Mouse (Mus musculus) midbrain, embryonic 15.5 days (tissue): ENCODE data around the gene S1pr4. TPM values are rescaled to one million over a fixed set of nuclear protein-coding genes. Genes with fewer than 3 reads are reported as not detected.

Source experiments
- ATAC-seq: fragments of 200-750 bp; cut with Nextera tagmentation; replicated peaks from 2 replicates; pipeline ENCODE4 v1.8.0; 2017; ENCODE audit warnings: moderate TSS enrichment
- H3K27ac ChIP-seq: fragments of 300-500 bp; sonication (generic); 2 replicates; pipeline ENCODE4 v1.5.1; 2015; ENCODE audit warnings: mild to moderate bottlenecking, inconsistent platforms
- H3K27me3 ChIP-seq: fragments of 300-500 bp; sonication (generic); replicated peaks from 2 replicates; pipeline ENCODE4 v1.6.1; 2015; ENCODE audit warnings: inconsistent platforms
- H3K36me3 ChIP-seq: fragments of 300-500 bp; sonication (generic); replicated peaks from 2 replicates; pipeline ENCODE4 v1.6.1; 2015; ENCODE audit warnings: inconsistent platforms
- H3K4me1 ChIP-seq: fragments of 300-500 bp; sonication (generic); 2 replicates; pipeline ENCODE4 v1.6.1; 2015; ENCODE audit warnings: inconsistent platforms
- H3K4me2 ChIP-seq: fragments of 300-500 bp; sonication (generic); 2 replicates; pipeline ENCODE4 v1.6.1; 2015; ENCODE audit warnings: inconsistent platforms, mild to moderate bottlenecking, moderate library complexity
- H3K4me3 ChIP-seq: fragments of 300-500 bp; sonication (generic); 2 replicates; pipeline ENCODE4 v1.5.1; 2015; ENCODE audit warnings: mild to moderate bottlenecking, inconsistent platforms
- H3K9ac ChIP-seq: fragments of 300-500 bp; sonication (generic); 2 replicates; pipeline ENCODE4 v1.6.1; 2015; ENCODE audit warnings: mild to moderate bottlenecking, inconsistent platforms
- H3K9me3 ChIP-seq: fragments of 300-500 bp; sonication (generic); 2 replicates; pipeline ENCODE4 v1.6.1; 2016; ENCODE audit warnings: inconsistent platforms
- WGBS: fragments of 180-500 bp; shearing (Covaris S2); methylation state at CpG from one replicate; pipeline ENCODE4 v1.1.7; 2015; ENCODE audit warnings: mixed read lengths; 5-methylcytosine and 5-hydroxymethylcytosine counted together
- polyA plus RNA-seq: library from polyadenylated mRNA; unstranded; fragments of >200 nt; fragmentation: Nextera tagmentation; extraction: Ambion mirVana; gene quantifications from 2 replicates; pipeline ENCODE4 v1.2.1, GENCODE M21; 2015

S1pr4 gene
- polyA plus RNA-seq, 1 experiment from 2014 or later, result 0.71 TPM

DNA sequence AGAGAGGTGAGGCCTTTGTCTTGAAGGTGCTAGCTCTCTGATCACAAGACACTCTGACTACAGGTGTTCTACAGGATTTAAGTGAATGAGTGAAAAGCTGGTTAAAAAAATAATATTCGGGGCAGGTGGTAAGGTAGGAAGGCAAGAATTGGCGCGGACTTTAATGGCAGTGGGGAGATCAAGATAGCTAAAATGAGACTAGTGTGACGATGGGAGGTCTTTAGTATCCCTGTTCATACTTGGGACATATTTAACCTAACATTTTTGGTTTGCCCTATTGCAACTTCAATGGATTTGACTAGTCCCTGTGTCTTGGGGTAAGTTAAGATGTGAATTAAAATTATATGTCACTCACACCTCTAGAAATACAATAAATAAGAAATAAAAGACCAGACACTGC is 3.0 kb downstream of the S1pr4 start:
- no peaks in the 10 kb centered on the region for H3K9me3 ChIP-seq
- peak overlapping the region; percentile 80 for H3K27ac ChIP-seq
- peaks cover 31% of the 10 kb centered on the region for H3K4me1 ChIP-seq
- ATAC-seq, result no peak
- WGBS, result 27% methylated on average over 4 of the region's 4 CpGs
- no peaks in the 10 kb centered on the region for H3K27me3 ChIP-seq
- H3K4me3 ChIP-seq, result peak overlapping the region; percentile 83
- H3K4me2 ChIP-seq, result peak overlapping the region; percentile 84
- H3K36me3 ChIP-seq, result peaks cover under 1% of the 10 kb centered on the region; the same call in 1 of the 2 replicates
- H3K9ac ChIP-seq, result peak overlapping the region; percentile 44

GRCm38 (mm10) chr10:81496264-81496901 is 3.5 kb downstream of the S1pr4 start, which contains the start of gene Ncln:
Ncln (minus strand) TSS chr10:81496392.
- H3K36me3 ChIP-seq, result peaks cover 6% of the 10 kb centered on the region; the same call in 1 of the 2 replicates
- peak within 1 kb of the TSS; percentile 83 for H3K4me3 ChIP-seq
- no peaks in the 10 kb centered on the region for H3K27me3 ChIP-seq
- H3K4me2 ChIP-seq, result peak within 1 kb of the TSS; percentile 84
- peak; percentile 96 for ATAC-seq
- under 1% methylated on average over 45 of the region's 45 CpGs for WGBS
- H3K4me1 ChIP-seq, result peaks cover 31% of the 10 kb centered on the region
- H3K27ac ChIP-seq, result peak within 1 kb of the TSS; percentile 80
- H3K9ac ChIP-seq, result peak within 1 kb of the TSS; percentile 71
- H3K9me3 ChIP-seq, result no peaks in the 10 kb centered on the region

DNA sequence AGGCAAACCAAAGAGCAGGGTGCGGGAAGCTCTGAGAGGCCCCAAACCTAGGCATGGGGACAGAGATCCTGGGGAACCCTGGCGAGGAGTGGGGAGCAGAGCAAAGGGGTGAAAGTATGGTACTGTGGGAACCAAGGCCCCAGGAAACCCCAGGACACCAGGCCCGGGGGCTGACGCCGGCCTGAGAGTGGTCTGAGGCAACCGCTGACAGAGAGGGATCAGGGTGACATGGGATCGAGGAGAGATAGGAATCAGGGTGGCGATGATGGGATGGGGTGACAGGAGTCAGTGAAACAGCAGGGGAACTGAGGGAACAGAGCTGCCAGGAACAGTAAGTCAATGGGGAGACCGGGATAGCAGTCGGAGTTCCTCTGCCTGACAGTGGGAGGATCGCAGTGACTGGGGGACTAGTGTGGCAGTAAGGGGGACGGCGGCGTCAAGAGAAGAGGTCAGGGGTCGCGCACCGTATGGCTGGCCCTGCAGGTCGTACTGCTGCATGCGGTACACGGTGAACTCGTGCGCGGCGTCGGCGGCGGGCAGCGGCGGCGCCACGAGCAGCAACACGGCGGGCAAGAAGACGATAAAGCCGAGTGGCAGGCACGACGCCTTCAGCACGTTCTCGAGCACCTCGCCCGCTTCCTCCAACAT is 4.2 kb downstream of the S1pr4 start:
- peak overlapping the region; percentile 84 for H3K4me2 ChIP-seq
- ATAC-seq, result peak; percentile 40
- H3K27me3 ChIP-seq, result no peaks in the 10 kb centered on the region
- peaks cover 31% of the 10 kb centered on the region for H3K4me1 ChIP-seq
- H3K36me3 ChIP-seq, result peaks cover 11% of the 10 kb centered on the region; the same call in 1 of the 2 replicates
- 2% methylated on average over 41 of the region's 41 CpGs for WGBS
- peak overlapping the region; percentile 80 for H3K27ac ChIP-seq
- peak overlapping the region; percentile 71 for H3K9ac ChIP-seq
- H3K4me3 ChIP-seq, result peak overlapping the region; percentile 83
- no peaks in the 10 kb centered on the region for H3K9me3 ChIP-seq

DNA sequence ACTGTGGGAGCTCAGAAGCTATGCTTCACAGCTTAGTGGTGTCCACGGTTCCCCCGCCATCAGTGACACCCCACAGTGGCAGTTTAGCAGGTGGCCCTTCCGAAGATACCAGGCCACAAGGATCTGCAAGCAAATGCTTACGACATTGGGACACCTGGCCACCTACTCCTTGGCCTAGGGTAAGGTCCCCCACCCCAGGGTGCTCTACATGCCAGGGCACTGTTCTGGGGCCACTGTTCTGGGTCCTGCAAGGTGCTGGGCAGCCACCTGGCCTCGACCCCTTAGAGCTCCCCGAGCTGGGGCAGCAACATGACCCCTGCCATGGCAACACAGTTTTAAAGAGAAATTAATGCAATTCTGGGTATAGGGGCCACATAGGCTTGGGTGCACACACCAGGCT is 4.8 kb downstream of the S1pr4 start:
- H3K27ac ChIP-seq, result no peak overlapping the region
- peak overlapping the region; percentile 71 for H3K9ac ChIP-seq
- H3K9me3 ChIP-seq, result no peaks in the 10 kb centered on the region
- WGBS, result 80% methylated on average over 6 of the region's 6 CpGs
- ATAC-seq, result no peak
- H3K4me3 ChIP-seq, result peak overlapping the region; percentile 83
- H3K36me3 ChIP-seq, result peaks cover 11% of the 10 kb centered on the region; the same call in 1 of the 2 replicates
- peaks cover 31% of the 10 kb centered on the region for H3K4me1 ChIP-seq
- H3K4me2 ChIP-seq, result peak overlapping the region; percentile 84
- H3K27me3 ChIP-seq, result no peaks in the 10 kb centered on the region

DNA sequence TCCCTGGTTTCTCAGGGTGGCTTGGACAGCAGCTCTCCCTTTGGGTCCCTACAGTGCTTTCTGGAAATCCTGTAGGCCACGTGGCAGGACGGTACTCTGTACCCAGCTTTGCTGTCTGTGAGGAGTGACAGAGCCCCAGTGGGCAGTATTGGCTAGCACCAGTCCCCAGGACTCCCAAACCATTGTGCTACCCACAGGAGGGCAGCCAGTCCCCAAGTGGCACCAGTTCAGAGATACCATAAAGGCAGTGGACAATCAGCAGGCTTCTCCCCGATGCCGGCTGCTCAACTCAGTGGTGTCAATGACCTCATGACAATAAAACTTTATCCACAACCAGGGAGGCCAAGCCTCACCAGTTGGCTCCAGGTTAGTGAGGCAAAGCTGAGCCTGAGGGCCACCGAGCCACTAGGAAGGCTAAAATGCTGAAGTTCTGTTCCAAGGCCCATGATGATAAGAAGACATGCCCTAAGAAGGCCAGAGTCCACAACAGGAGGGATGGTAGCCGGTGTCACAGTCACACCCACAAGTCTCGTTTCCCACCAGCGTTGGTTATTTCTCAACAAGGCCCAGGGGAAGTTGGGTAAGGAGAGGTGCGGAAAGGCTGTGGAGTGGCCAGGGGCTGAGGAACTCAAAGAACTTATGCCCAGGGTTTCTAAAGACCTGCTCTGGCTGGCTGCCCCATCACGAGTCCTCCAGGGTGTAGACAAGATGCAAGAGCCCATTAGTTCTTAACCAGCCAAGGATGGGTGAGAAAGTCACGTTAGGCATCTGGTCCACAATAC is 5.5 kb downstream of the S1pr4 start:
- H3K4me3 ChIP-seq, result no peak overlapping the region
- ATAC-seq, result no peak
- no peaks in the 10 kb centered on the region for H3K27me3 ChIP-seq
- WGBS, result 89% methylated on average over 11 of the region's 11 CpGs
- peaks cover 31% of the 10 kb centered on the region for H3K4me1 ChIP-seq
- H3K9ac ChIP-seq, result no peak overlapping the region
- no peak overlapping the region for H3K27ac ChIP-seq
- H3K4me2 ChIP-seq, result no peak overlapping the region; the same call in 1 of the 2 replicates
- H3K9me3 ChIP-seq, result no peaks in the 10 kb centered on the region
- peaks cover 16% of the 10 kb centered on the region; the same call in 1 of the 2 replicates for H3K36me3 ChIP-seq

DNA sequence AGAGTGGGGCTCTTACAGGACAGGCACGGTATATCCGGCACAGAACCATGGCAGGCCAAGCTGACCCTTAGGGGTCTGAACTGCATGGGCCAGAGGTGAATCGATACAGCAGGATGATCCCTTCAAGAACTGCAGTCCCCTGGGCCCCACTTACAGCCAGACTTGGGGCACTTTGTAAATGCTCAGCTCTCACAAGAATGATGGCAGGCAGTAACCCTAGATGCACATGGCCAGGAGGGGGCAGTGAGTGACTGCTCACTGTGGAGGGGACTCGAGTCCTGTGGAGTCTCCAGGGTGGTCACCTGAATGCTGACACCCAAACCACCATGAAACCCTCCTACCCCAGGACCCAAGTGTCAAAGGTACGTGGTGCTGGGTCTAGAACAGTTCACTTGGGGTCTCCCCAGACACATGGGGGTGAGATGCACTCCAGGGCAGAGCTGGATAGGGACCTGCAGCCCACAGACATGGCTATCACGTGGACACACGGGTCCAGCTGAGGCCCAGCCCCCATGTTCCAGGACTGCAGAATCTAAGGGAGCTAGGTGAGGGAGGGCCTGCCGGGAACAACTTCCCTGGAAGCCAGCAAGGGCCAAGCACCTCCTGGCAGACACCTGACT is 6.2 kb downstream of the S1pr4 start:
- no peak for ATAC-seq
- Histone ChIP-seq H3K36me3 (peaks cover 20% of the 10 kb centered on the region; the same call in 1 of the 2 replicates), H3K4me1 (peaks cover 31% of the 10 kb centered on the region), H3K4me2 (no peak overlapping the region), H3K27me3 (no peaks in the 10 kb centered on the region), H3K9ac (no peak overlapping the region), H3K27ac (no peak overlapping the region), H3K9me3 (no peaks in the 10 kb centered on the region), H3K4me3 (no peak overlapping the region)
- WGBS, result 88% methylated on average over 8 of the region's 8 CpGs

DNA sequence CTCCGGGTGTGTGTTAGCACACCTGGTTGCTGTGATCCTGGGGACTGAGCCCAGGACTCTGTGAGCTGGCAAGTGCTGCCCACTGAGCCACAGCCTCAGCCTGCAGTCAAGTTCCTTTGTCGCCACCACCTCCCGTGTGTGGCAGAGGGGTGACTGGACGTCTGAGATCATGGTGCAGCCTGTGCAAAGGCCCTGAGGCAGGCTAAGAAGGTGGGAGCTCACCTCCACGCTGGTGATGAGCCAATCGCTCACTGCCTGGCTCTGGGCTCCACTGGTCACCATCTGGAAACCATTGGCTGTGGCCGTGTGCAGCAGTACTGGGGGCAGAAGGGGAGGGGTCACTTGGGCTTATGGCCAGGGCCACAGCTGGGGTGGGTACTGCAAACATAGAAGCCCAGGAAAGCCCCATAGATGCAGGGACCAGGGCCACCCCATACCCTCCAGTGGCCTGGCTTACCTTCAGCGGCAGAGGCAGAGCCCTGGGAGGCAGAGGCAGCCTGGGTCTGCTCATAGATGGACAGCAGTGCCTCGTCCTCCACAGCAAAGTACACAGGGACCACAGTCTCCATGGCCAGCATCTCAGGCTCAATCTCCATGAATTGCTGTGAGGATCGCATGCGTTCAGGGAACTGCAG is 7.2 kb downstream of the S1pr4 start:
- Histone ChIP-seq H3K27ac (no peak overlapping the region), H3K4me1 (peaks cover 29% of the 10 kb centered on the region), H3K27me3 (no peaks in the 10 kb centered on the region), H3K9me3 (no peaks in the 10 kb centered on the region), H3K4me3 (no peak overlapping the region), H3K9ac (no peak overlapping the region), H3K36me3 (peaks cover 28% of the 10 kb centered on the region; the same call in 1 of the 2 replicates), H3K4me2 (no peak overlapping the region)
- WGBS, result 93% methylated on average over 11 of the region's 11 CpGs
- ATAC-seq, result no peak

DNA sequence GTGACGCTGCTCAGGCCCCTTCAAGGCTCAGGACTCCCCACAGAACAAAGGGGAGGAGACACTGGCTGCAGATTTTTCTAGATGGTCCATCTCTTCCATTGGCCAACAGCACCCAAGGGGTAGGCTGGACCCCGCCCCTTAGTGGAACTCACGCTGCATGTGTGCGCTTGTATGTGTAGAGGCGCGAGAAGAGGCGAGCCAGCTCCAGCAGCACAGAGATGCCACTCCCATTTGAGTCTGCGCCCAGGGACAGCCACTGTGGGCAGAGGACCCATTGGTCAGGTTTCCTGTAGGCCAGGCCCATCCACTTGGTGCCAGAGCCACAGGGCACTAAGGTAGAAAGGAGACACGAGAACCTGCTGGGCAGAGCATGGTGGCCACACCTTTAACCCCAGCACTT is 8.9 kb downstream of the S1pr4 start:
- Histone ChIP-seq H3K4me1 (peaks cover 21% of the 10 kb centered on the region), H3K9me3 (no peaks in the 10 kb centered on the region), H3K4me2 (no peak overlapping the region), H3K27me3 (no peaks in the 10 kb centered on the region), H3K4me3 (no peak overlapping the region), H3K36me3 (peaks cover 40% of the 10 kb centered on the region; the same call in 1 of the 2 replicates), H3K27ac (no peak overlapping the region), H3K9ac (no peak overlapping the region)
- no peak for ATAC-seq
- WGBS, result 94% methylated on average over 9 of the region's 9 CpGs

DNA sequence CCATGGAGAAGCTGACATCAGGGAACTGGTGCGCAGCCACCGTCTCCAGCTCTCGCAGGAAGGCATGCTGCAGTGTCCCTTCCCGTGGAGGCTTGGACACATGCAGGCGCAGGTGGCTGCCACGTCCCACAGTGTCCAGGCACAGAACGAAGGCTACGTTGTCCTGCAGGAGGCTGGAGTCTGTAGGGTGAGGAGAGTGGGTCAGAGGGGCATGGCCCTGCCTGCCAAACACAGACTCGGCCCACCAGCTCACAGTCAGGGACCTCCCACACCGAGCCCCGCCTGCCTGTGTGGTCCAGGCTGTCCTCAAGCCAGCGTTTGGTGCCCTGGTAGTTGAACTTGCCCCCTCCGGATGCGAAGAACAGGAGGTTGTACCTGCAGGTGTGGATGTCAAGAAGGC is 10.0 kb downstream of the S1pr4 start:
- no peak overlapping the region for H3K4me2 ChIP-seq
- H3K4me3 ChIP-seq, result no peak overlapping the region
- WGBS, result 86% methylated on average over 14 of the region's 14 CpGs
- H3K9ac ChIP-seq, result no peak overlapping the region
- H3K36me3 ChIP-seq, result peaks cover 40% of the 10 kb centered on the region; the same call in 1 of the 2 replicates
- H3K27me3 ChIP-seq, result no peaks in the 10 kb centered on the region
- H3K9me3 ChIP-seq, result no peaks in the 10 kb centered on the region
- ATAC-seq, result no peak
- H3K27ac ChIP-seq, result no peak overlapping the region
- H3K4me1 ChIP-seq, result peaks cover 17% of the 10 kb centered on the region

GRCm38 (mm10) chr10:81488081-81488480 is 11.9 kb downstream of the S1pr4 start:
- H3K36me3 ChIP-seq, result peaks cover 40% of the 10 kb centered on the region; the same call in 1 of the 2 replicates
- no peak overlapping the region for H3K27ac ChIP-seq
- peaks cover 15% of the 10 kb centered on the region for H3K4me1 ChIP-seq
- no peak overlapping the region for H3K9ac ChIP-seq
- WGBS, result 91% methylated on average over 11 of the region's 11 CpGs
- no peak overlapping the region for H3K4me3 ChIP-seq
- no peak overlapping the region for H3K4me2 ChIP-seq
- no peaks in the 10 kb centered on the region for H3K27me3 ChIP-seq
- no peak for ATAC-seq
- H3K9me3 ChIP-seq, result no peaks in the 10 kb centered on the region

DNA sequence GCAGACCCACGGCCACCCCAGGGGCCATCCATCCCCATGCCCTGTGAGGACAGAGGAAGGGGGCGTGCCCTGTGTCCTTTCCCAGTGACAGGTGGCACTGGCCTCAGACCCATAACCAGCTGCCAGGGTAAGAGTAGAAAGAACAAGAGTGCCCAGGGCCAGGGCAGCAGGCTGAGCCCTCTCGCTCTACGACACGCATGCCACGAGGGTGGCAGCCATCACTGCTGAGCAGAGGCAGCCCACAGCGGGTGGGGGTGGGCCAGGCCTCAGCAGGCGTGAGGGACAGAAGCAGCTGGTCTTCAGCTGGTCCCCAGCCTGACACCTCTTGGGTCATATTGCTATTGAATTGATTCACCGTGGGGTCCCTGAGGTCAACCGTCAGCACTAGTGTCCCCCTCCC is 13.4 kb downstream of the S1pr4 start:
- Histone ChIP-seq H3K36me3 (peaks cover 35% of the 10 kb centered on the region; the same call in 1 of the 2 replicates), H3K4me1 (peaks cover 20% of the 10 kb centered on the region), H3K4me2 (no peak overlapping the region), H3K27me3 (no peaks in the 10 kb centered on the region), H3K27ac (no peak overlapping the region), H3K9ac (no peak overlapping the region), H3K4me3 (no peak overlapping the region), H3K9me3 (no peaks in the 10 kb centered on the region)
- WGBS, result 88% methylated on average over 10 of the region's 10 CpGs
- ATAC-seq, result no peak
